Mouse (Mus musculus): ENCODE data around the gene Il3. TPM values are rescaled to one million over a fixed set of nuclear protein-coding genes. Genes with fewer than 3 reads are reported as not detected.
"Not testable (repeated sequence)": the region's sequence is repeated elsewhere in the genome, so short reads cannot be mapped to it uniquely, and the experiment has no call there.

Gene Il3
- total RNA-seq (2021), result not detected
- long read RNA-seq, experiment 1, result 0 reads
- long read RNA-seq, experiment 2, result 0 reads

- no peak for DNase-seq
Observed at GRCm38 (mm10) chr11:54267177-54267576, at the start of gene Il3. Gene Il3, minus strand, starts transcription at chr11:54267277.

DNA sequence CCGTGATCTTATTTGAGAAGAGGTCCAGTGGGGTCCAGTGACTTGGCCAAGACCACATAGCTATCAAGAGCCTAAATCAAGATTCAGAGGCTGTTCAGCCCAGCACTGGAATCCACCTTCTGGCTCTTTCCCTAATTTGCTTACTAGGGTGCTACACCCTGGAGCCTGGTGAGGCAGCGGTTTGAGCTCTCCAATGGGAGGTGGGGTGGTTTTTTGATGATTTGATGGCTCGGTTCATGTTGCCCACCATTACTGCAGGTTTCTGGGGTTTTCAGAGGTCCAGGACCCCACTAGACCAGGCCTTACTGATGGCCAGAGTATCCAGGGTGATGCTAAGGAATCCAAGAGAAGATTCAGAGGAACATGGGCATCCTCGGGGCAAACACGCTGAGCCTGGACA lies 48.3 kb upstream of the Il3 start:
- no peak for DNase-seq

DNA sequence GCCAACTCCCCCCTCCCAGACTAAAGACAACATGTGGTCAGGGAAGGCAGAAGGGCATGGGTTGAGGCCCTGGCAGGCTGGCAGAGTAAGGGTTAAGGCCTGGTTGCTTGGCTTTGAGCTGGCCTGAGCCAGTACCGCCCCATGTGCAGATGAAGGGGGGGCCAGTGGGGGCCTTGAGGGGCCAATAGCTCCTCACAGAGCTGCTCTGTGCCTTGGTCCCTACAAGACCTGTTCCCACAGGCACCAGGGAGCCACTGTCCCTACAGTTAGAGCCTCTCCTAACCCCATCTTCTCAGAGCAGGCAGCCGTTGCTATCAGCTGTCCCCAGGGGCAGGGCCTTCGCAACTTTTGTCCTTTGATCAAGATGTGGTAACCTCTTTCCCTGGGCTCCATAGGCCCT lies 47.7 kb upstream of the Il3 start:
- no peak for DNase-seq

- DNase-seq, result peak; percentile 20 to 23
Observed at GRCm38 (mm10) chr11:54313391-54314360, 46.6 kb upstream of the Il3 start.

DNA sequence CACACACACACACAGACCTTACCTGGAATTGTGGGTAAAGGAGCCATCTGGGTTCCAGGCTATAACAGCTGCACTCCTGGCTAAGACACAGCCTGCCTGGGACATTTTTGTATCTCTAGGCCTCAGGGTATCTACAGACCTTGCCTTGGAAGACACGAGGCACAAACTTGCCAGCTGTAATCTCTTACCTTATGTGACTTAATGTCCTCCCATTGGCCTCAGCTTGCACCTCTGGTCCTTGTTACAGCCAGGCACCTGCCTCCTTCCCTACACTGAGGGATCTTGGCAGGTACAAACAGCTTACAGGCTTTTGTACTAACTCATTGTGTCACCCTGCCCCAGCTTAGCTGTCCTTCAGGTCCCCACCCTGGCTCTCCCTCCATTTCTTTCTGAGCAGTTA lies 45.5 kb upstream of the Il3 start:
- no peak for DNase-seq

GRCm38 (mm10) chr11:54312021-54312420 lies 44.9 kb upstream of the Il3 start:
- DNase-seq, result peak; percentile 42 to 72

DNA sequence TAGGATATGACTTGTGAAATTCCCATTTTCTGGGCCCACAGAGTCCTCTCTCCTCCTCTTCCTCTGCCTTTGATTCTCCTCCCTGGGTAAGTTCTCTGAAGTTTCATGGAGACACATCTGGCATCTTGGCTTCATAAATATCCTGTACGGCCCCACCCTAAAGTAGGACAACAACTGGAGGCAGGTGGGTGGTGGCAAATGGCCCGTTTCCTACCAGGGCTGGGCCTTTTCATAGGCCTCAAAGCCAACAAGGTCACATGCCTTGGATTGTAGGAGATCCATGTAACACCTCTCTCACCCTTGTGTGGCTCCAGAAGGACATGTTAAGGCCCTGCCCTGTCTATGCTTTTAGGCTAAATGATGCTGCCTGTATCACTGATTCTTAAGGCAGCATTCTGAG lies 43.5 kb upstream of the Il3 start:
- DNase-seq, result no peak

GRCm38 (mm10) chr11:54307139-54307816 lies 40.2 kb upstream of the Il3 start:
- DNase-seq, result peak; percentile 51 to 71

DNA sequence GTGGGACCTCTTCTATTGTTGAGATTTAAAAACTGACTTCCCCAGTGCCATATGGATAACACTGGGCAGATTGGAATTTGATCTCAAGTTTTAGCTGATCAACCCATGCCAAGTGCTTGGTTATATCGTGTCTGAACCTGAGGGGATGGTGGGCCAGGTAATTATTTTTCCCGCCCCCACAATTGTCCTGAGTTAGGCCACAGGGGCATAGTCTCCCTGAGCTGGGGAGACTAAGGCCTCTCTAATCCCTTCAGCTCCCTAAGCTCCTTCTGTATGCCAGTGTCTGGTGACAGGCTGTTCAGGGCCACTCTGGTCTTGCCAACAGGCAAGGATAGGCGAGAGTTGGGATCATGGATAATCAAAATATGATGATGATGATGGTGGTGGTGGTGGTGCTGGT lies 38.3 kb upstream of the Il3 start:
- no peak for DNase-seq

GRCm38 (mm10) chr11:54304471-54304873 lies 37.4 kb upstream of the Il3 start:
- DNase-seq, result no peak

GRCm38 (mm10) chr11:54303728-54304470 lies 36.8 kb upstream of the Il3 start, which contains the start of gene Acsl6:
Gene Acsl6, plus strand, starts transcription at chr11:54303798.
- DNase-seq, result no peak

- no peak for DNase-seq
Observed at GRCm38 (mm10) chr11:54303076-54303727, 36.1 kb upstream of the Il3 start.

DNA sequence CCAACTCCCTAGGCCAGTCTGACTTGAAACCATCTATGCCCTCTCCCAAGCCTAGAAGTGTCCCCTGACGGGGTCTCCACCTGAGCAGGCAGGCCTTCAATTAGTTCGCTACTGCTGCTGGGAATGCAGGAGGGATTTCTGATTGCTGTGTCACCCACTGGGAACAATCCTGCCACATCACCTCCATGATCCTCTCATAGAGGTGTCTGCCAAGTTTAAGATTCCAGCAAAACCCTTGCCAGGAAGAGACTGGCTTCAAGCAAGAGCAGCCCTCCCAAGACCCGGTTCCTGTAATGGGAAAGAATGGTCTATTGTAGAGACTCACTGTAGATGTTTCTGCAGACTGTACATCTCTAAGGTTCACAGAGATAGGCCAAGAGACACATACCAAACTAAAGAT lies 35.5 kb upstream of the Il3 start:
- DNase-seq, result no peak

- DNase-seq, result no peak
Observed at GRCm38 (mm10) chr11:54301994-54302393, 34.9 kb upstream of the Il3 start.

DNA sequence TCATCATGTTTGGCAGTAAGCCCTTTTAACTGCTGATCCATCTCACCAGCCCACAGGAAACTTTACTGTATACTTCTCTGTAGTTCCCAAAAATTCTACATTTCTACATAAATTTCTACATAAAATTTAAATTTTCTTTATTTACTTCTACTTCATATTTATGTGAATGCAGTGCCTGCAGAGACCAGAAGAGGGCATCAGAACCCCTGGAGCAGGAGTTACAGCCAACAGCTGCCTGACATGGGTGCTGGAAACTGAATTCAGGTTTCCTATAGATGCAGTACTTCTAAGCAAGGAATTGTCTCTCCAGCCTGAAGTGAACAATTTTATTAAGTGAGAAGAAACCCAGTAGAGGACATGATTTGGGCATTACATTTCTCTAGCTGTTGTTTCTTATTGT lies 31.7 kb upstream of the Il3 start:
- DNase-seq, result no peak

DNA sequence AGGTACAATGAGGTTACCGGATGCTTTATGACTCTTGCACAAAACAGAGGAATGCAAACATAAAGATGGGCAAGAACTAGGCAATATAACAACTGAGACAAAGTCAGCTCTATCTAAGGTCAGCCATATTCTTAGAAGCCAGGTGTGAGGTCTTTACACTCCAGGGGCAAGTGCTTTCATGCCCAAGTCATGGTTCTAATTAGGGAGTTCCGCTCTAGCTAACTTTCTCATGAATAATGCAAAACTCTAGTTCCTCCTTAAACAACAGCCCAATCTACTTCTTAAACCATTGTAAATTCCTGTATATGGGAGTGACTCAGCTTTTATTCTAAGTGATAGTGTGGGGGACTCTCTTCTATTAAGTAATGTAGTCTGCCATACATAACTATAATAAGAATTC lies 30.4 kb upstream of the Il3 start:
- DNase-seq, result not testable (repeated sequence)

- DNase-seq, result no peak
Observed at GRCm38 (mm10) chr11:54296734-54297133, 29.7 kb upstream of the Il3 start.

GRCm38 (mm10) chr11:54295971-54296370 lies 28.9 kb upstream of the Il3 start:
- no peak for DNase-seq

- DNase-seq, result no peak
Observed at GRCm38 (mm10) chr11:54293980-54294807, 27.1 kb upstream of the Il3 start.

- no peak for DNase-seq
Observed at GRCm38 (mm10) chr11:54292163-54292562, 25.1 kb upstream of the Il3 start.

GRCm38 (mm10) chr11:54287821-54288453 lies 20.9 kb upstream of the Il3 start:
- no peak for DNase-seq

Measured in heart, adult 18-20 months (tissue).